Mouse (Mus musculus) embryo, embryonic 11.5 days (tissue): Measurements from ENCODE around the gene Med12l.
"Not testable (repeated sequence)": the region's sequence is repeated elsewhere in the genome, so short reads cannot be mapped to it uniquely, and the experiment has no call there.

Source experiments
- DNase-seq: peaks from one replicate; pipeline ENCODE4 v3.0.0-alpha.2; 2012; ENCODE audit warnings: low read depth, low spot score

The Med12l gene

DNA sequence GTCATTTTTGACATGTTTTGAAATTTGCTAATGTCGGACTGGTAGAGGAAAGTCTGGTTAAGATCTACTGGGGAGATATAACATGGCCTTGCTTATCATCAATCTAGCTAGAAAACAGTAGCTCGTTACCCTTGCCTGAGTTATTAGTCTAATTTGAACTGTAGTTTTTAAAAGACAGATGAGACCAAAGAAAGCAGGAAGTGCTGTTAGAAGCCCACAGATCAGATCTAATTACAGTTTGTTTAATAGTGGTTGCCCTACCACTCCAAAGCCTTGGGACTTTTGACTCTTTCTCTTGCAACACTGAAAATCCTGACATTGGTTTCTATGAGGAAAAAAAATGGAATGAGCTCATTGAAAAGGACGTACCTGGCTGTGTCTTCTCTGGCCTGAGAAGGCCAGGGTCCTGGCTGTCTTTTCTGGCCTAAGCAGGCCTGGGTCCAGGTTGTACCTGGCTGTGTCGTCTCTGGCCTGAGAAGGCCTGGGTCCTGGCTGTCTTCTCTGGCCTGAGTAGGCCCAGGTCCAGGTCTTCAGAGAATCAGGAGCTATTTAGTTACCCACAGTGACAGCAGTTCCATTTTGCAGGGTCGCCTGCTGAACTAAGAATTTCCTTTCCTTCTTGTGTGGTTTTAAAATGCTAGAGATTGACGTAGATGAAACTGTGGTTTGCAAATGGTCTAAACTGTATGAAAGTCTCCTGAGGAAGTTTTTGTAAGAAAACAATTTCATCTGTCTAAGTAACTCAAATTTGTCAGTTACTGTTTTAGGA is 95.8 kb downstream of the Med12l start, which contains the start of gene Gpr171:
Gpr171 (minus strand) TSS at position 604 of the 769 bp plus-strand sequence.
- DNase-seq, result no peak

DNA sequence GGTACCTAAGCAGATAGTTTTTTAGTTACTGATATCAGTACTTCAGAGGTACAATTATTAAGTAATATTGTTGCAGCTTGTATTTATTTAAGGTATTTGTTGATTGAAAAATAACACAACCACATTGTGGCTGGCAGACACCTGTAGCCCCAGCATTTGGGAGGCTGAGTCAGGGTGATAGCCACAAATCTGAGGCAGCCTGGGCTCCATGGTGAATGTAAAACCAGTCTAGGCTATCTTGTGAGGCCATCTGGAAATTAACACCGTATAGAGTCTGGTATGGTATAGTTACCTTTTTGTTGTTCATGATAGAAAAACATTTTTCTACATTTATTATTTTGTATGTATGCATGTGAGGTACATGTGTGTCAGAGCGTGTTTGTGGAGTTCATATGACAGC is 96.5 kb downstream of the Med12l start:
- DNase-seq, result no peak

DNA sequence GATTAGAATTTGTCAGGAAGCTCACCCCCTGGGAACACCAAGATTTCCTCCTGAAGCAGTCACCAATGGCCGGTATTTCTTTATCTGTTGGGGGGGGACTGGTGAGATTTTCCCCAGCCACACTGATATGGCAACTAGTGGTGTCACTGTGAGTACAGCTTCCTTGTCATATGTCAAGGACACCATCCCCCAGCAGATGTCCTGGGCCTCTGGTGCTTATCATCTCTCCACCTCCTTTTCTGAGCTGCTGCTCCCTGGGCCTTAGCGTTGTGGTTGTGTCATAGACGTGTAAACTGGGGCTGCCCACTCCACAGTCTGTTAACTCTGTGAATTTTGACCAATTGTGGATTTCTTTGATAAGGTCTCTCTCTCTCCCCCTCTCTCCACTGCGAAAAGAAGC is 98.8 kb downstream of the Med12l start:
- no peak for DNase-seq

DNA sequence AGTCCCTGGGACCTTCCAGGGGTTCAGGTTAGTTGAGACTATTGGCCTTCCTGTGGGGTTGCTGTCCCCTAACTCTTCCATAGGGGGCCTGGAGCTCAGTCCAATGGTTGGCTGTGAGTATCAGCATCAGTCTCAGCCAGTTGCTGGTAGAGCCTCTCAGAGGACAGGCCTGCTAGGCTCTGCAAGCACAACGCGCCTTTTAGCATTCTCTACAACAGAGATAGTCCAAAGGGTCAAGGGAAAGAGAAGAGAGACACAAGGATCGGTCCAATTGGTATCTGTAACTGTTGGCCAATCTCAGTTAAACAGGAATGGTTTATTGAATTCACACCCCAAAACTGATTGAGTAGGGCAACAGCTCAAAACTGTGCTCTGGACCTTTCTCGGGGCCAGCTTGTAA is 101.8 kb downstream of the Med12l start:
- DNase-seq, result no peak

DNA sequence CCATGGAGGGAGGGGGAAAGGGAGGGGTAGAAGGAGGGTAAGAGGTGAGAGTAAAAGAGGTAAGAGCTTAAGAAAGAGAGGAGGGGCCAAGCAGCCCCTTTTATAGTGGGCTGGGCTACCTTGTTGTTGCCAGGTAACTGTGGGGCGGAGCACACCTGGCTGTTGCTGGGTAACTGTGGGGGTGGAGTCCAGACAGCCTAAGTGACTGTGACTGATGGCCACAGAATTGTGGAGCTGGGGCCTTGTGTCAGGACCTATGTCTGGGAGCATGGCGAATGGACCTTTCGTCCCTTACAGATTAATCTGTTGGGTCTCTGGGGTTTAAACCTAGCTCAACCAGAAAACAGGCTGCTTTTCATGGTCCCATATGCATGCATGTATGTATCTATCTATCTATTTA is 104.2 kb downstream of the Med12l start:
- DNase-seq, result not testable (repeated sequence)

DNA sequence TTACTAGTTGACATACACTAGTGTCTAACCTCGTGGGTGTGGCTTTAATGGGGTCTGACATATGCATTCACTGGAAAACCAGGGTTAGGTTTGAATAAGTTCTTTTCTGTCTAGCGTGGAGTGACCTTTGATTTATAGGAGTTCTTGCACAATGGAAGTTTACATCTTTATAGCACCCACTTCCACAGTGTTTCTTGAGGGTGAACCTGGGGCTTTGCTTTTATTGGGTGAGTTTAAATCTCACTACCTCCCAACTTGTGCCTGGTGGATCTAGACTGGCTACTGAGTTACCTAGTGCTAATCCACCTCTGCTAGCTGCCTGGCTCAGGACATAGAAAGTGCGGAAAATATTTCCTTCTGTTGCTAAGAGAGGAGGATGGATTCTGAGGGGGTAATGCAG is 106.3 kb downstream of the Med12l start:
- DNase-seq, result no peak

GRCm38 (mm10) chr3:59113291-59113690 is 107.7 kb downstream of the Med12l start:
- not testable (repeated sequence) for DNase-seq

DNA sequence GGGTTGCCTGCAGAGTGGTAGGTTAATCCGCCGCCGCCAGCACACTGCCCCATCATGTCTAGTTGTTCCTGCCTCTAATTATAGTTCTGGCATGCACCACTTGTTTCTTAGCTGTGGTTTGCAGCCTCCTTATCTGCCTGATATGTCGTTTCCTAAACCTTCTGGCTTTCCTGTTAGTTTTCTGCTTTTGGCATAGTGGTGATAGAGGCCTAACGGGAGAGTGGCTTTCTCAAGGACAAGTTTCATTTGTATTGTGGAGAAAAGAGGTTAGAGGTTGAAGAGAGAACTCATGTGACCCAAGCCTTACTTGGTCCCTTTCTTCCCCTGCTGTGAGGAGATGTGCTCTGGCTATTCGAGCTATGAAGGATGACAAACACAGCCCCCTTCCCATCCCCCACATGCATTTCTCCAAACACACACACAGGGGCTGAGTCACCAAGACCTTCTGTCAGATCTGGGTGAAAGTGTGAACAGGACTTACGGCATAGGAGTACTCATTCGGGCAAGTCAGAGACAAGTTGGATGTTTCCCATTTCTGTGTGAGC is 108.4 kb downstream of the Med12l start:
- no peak for DNase-seq

DNA sequence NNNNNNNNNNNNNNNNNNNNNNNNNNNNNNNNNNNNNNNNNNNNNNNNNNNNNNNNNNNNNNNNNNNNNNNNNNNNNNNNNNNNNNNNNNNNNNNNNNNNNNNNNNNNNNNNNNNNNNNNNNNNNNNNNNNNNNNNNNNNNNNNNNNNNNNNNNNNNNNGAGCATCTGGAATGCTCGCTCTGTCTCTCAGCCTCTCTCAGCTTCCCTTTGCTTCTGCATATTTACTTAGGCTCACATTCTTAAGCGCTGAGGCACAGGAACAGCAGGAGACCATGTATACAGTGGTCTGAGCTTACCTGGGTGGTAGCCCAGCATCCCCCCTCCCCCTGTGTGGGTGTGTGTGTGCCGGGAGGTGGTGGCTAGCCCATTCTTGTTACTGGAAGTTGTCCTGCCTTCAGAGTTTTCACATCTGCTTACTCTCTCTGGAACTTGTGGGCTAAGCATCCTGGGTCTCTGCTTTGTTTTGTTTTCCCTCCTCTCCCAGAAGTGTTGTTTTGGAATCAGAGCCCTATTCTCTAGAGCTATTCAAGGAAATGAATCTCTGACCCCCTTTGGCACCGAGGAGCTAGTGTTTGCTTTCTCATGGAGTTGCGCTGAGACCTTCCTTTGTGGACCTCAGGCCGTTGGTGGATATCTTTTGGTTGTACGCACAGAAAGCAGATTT is 115.6 kb downstream of the Med12l start:
- no peak for DNase-seq

DNA sequence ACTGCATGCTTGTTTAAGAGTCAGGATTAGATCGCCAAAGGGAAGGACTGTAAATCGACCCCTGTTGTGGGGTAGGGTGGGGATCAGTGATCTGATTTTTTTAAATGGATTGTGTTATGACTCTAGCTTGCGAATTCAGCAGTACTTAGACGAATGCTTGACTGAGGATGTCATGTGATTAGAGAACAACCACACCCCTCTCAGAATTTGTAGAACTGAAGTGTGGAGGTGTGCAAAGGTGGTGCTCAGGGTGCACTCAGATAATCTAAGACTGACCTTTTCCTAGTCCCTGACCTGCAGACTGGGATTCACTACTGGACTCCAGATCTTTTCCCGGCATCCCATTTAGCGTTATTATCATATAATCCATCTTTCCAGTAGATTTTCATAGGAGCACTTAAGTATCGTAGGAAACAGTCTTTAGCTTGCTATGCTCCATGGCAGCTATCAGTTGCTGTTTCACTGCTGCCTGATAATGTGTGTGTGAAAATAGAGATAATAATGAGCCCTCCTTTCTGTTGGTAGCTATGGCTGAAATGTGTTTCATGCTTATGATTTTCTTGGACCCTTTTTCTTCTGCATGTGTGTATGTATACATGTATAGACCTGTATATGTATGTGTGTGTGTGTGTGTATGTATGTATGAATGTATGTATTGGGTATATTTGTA is 116.3 kb downstream of the Med12l start:
- DNase-seq, result no peak

DNA sequence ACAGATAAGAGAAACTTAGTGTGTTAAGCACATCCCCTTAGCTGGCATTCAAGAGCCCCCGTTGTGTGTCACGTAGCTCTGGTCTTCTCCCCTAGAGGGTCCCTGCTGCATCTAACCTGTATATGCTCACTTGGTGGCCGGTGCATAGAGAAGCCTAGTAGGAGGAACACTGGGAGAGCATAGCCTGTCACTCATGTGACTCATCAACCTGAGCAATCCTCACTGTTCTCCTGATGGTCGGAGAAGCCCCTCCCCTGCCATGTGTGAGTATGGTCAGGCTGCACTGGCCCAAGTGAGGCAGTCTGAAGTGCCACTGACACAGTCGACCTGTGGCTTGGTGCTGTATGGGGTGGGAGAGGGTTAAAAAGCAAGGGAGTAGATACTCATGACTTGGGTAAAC is 119.4 kb downstream of the Med12l start:
- no peak for DNase-seq

DNA sequence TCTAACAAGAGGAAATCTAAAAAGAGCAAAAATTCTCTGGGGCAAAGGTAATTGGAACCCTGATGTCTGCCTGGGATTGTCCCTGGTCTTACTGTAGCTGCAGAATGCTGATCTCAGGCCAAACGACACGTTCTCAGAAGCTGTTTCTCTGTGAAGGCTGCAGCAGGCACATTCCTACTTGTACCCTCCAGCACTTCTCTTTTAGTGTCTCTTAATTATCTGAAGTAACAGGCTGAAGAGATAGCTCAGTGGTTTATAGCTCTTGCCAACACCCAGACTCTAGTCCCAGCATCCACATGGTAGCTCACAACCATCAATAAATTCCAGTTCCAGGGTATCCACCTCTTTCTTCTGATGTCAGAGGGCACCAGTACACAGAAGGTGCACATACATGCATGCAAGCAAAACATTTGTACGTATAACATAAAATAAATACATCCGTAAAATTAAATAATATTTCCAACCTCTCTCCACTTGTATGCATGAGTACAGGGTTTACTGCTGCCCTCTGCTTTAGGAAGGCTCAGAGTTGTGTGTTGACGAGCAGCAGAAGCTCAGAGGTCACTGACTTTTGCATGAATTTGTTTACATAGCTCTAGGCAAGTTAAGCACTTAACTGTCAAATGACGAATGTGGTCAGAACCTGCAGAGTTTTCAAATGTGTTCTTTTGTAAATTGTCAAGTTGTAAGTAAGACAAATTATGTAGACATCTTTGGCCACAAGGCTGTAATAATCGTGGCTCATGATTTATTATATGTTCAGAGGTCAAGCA is 120.3 kb downstream of the Med12l start:
- no peak for DNase-seq

GRCm38 (mm10) chr3:59128681-59129080 is 123.1 kb downstream of the Med12l start:
- DNase-seq, result no peak

- DNase-seq, result no peak
Measured at GRCm38 (mm10) chr3:59129547-59129946, 123.9 kb downstream of the Med12l start.

DNA sequence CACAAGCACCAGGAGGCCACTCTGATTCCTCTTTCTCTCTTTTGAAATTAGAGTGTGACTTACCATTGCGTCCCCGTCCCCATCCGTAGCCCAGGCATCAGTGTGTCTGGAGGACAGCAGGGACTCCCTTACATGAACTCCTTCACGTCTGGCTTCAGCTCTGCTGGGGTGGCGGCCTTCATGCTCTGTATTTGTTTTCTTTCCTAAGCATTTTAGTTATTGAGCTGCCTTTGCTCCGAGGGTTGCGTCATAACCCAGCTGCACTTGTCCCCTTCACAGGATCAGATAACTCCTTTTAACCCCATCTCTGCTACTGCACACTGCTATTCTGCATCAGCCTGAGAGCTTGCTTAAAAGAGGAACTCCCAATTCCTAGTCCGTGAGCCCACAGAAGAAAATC is 124.8 kb downstream of the Med12l start:
- no peak for DNase-seq

DNA sequence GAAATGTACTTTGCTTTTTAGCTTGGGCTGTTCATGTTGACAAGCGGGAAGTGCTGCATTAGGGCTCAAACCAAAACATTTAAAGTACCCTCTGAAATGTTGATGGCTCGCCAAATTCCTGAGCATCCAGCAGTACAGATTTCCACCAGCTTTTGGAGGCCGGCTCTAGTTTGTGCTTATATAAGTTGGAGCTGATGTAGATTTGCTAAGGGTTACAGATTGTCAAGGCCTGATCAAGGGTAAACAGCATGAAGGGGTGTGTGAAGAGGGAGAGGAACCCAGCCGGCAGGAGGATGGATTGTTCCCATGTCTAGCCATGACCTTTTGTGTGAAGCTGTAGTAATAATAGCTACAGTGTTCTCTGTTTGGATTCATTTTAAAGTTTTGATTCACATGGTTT is 125.5 kb downstream of the Med12l start:
- no peak for DNase-seq

- no peak for DNase-seq
Measured at GRCm38 (mm10) chr3:59131966-59132365, 126.3 kb downstream of the Med12l start.

DNA sequence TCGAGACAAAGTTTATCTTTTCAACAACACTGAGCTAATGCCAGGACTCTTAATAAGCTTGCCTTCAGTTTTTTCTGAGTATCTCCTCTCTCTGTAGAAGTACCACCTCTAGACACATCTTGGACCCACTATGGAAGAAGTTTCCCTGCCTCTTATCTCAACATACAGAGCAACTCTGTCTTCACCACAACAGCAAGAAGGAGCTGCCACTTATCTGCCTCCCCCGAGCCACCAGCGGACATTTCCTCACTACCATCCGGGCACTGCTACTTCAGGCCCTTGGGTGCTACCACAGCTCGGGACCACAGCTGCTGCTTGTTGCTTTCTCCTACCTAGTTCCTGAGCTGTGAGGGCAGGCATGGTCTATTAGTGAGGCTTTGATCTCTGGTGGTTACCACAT is 127.6 kb downstream of the Med12l start:
- DNase-seq, result no peak

GRCm38 (mm10) chr3:59135911-59136653 is 130.5 kb downstream of the Med12l start:
- no peak for DNase-seq

GRCm38 (mm10) chr3:59138946-59139468 is 133.4 kb downstream of the Med12l start:
- no peak for DNase-seq

- DNase-seq, result no peak
Measured at GRCm38 (mm10) chr3:59139651-59140051, 134.0 kb downstream of the Med12l start.
